Mouse (Mus musculus) erythroblast, embryonic 14.5 days (primary cell): Measurements from ENCODE around the gene Tmigd3.

Experiments used
- GATA1 ChIP-seq: IDR thresholded peaks from 2 replicates; pipeline ENCODE4 v1.6.1; 2012; ENCODE audit warnings: low read length, inconsistent platforms, mixed read lengths
- TAL1 ChIP-seq: IDR thresholded peaks from 3 replicates; pipeline ENCODE4 v1.6.1; 2012; ENCODE audit warnings: low read length, inconsistent platforms, mixed read lengths

DNA sequence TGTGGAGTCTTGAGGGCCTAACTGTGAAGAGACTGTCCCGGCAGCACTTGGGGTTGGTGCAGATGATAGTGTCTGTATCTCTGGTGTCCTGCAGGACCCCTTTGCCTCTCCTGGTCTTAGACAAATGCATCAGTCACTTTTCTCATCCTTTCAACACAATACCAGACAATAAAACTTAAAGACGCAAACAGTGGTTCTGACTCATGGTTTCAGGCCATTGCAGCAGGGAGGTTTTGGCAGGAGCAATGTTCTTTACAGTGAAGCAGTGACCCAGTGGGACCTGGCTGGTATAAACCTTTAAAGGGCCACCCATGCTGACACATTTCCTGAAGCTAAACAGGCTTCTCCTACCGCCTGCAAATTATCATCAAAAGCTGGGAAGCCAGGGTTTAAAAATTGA lies 20.4 kb downstream of the Tmigd3 start:
- TF ChIP-seq TAL1, result no peak
- no peak for TF ChIP-seq GATA1
